Mouse (Mus musculus): Measurements from ENCODE around the gene Parp11. TPM values are rescaled to one million over a fixed set of nuclear protein-coding genes. Genes with fewer than 3 reads are reported as not detected.

Parp11 gene
- 5.7 and 6.3 TPM in 2 replicates for polyA plus RNA-seq (2015; fragmentation: Nextera tagmentation; extraction: Ambion mirVana)

GRCm38 (mm10) chr6:127446436-127446890 lies at the start of gene Parp11:
Gene Parp11, plus strand, starts transcription at chr6:127446840.
- Histone ChIP-seq H3K9ac (ENCODE audit: low read depth, low read length) (no peak within 1 kb of the TSS), H3K4me2 (ENCODE audit: low read depth, low read length) (peak within 1 kb of the TSS; percentile 24), H3K27me3 (ENCODE audit: control insufficient read depth, insufficient read depth, low read depth, low read length) (no peaks in the 10 kb centered on the region; the same call in none of the 2 replicates), H3K4me3 (ENCODE audit: low read depth, low read length) (peak within 1 kb of the TSS; percentile 6; the same call in 1 of the 2 replicates), H3K27ac (ENCODE audit: low read length) (no peak within 1 kb of the TSS), H3K9me3 (replicated peaks; ENCODE audit: control insufficient read depth, low read length) (no peaks in the 10 kb centered on the region), H3K36me3 (ENCODE audit: control insufficient read depth, insufficient read depth) (no peaks in the 10 kb centered on the region), H3K4me1 (ENCODE audit: control insufficient read depth, low read depth, low read length) (peaks cover 19% of the 10 kb centered on the region)
- WGBS (ENCODE audit: insufficient replicate concordance): 11% methylated on average over 8 of the region's 8 CpGs
- no peak for ATAC-seq (ENCODE audit: low read depth)

GRCm38 (mm10) chr6:127398073-127398472 lies 48.6 kb upstream of the Parp11 start:
- H3K27ac ChIP-seq (ENCODE audit: low read length): no peak overlapping the region
- no peak overlapping the region for H3K4me3 ChIP-seq (ENCODE audit: low read depth, low read length)
- no peaks in the 10 kb centered on the region for H3K27me3 ChIP-seq (ENCODE audit: control insufficient read depth, insufficient read depth, low read depth, low read length)
- WGBS (ENCODE audit: insufficient replicate concordance): 2% methylated on average over 2 of the region's 2 CpGs
- H3K9me3 ChIP-seq (replicated peaks; ENCODE audit: control insufficient read depth, low read length): no peaks in the 10 kb centered on the region
- no peak overlapping the region for H3K9ac ChIP-seq (ENCODE audit: low read depth, low read length)
- ATAC-seq (ENCODE audit: low read depth): peak; percentile 88
- peaks cover 19% of the 10 kb centered on the region for H3K4me1 ChIP-seq (ENCODE audit: control insufficient read depth, low read depth, low read length)
- H3K36me3 ChIP-seq (ENCODE audit: control insufficient read depth, insufficient read depth): no peaks in the 10 kb centered on the region
- no peak overlapping the region for H3K4me2 ChIP-seq (ENCODE audit: low read depth, low read length)

GRCm38 (mm10) chr6:127401419-127401818 lies 45.2 kb upstream of the Parp11 start:
- H3K4me2 ChIP-seq (ENCODE audit: low read depth, low read length): no peak overlapping the region
- no peak overlapping the region for H3K27ac ChIP-seq (ENCODE audit: low read length)
- no peaks in the 10 kb centered on the region for H3K36me3 ChIP-seq (ENCODE audit: control insufficient read depth, insufficient read depth)
- no peak overlapping the region for H3K9ac ChIP-seq (ENCODE audit: low read depth, low read length)
- ATAC-seq (ENCODE audit: low read depth): no peak
- H3K9me3 ChIP-seq (replicated peaks; ENCODE audit: control insufficient read depth, low read length): no peaks in the 10 kb centered on the region
- WGBS (ENCODE audit: insufficient replicate concordance): 34% methylated on average over 3 of the region's 3 CpGs
- H3K4me3 ChIP-seq (ENCODE audit: low read depth, low read length): no peak overlapping the region
- peaks cover 9% of the 10 kb centered on the region for H3K4me1 ChIP-seq (ENCODE audit: control insufficient read depth, low read depth, low read length)
- H3K27me3 ChIP-seq (ENCODE audit: control insufficient read depth, insufficient read depth, low read depth, low read length): no peaks in the 10 kb centered on the region

GRCm38 (mm10) chr6:127404070-127404810 lies 42.4 kb upstream of the Parp11 start:
- no peak overlapping the region for H3K27ac ChIP-seq (ENCODE audit: low read length)
- H3K4me3 ChIP-seq (ENCODE audit: low read depth, low read length): no peak overlapping the region
- no peaks in the 10 kb centered on the region for H3K36me3 ChIP-seq (ENCODE audit: control insufficient read depth, insufficient read depth)
- 60% methylated on average over 12 of the region's 13 CpGs for whole genome bisulfite sequencing (ENCODE audit: insufficient replicate concordance)
- ATAC-seq (ENCODE audit: low read depth): no peak
- no peak overlapping the region for H3K9ac ChIP-seq (ENCODE audit: low read depth, low read length)
- H3K4me2 ChIP-seq (ENCODE audit: low read depth, low read length): no peak overlapping the region
- H3K4me1 ChIP-seq (ENCODE audit: control insufficient read depth, low read depth, low read length): no peaks in the 10 kb centered on the region
- H3K9me3 ChIP-seq (replicated peaks; ENCODE audit: control insufficient read depth, low read length): no peaks in the 10 kb centered on the region
- H3K27me3 ChIP-seq (ENCODE audit: control insufficient read depth, insufficient read depth, low read depth, low read length): no peaks in the 10 kb centered on the region

GRCm38 (mm10) chr6:127405682-127406081 lies 41.0 kb upstream of the Parp11 start:
- no peak for ATAC-seq (ENCODE audit: low read depth)
- WGBS (ENCODE audit: insufficient replicate concordance): 68% methylated on average over 7 of the region's 7 CpGs

GRCm38 (mm10) chr6:127407742-127408141 lies 38.9 kb upstream of the Parp11 start:
- Histone ChIP-seq H3K9me3 (replicated peaks; ENCODE audit: control insufficient read depth, low read length) (no peaks in the 10 kb centered on the region), H3K4me2 (ENCODE audit: low read depth, low read length) (no peak overlapping the region), H3K9ac (ENCODE audit: low read depth, low read length) (no peak overlapping the region), H3K27me3 (ENCODE audit: control insufficient read depth, insufficient read depth, low read depth, low read length) (no peaks in the 10 kb centered on the region), H3K4me1 (ENCODE audit: control insufficient read depth, low read depth, low read length) (no peaks in the 10 kb centered on the region), H3K36me3 (ENCODE audit: control insufficient read depth, insufficient read depth) (no peaks in the 10 kb centered on the region), H3K27ac (ENCODE audit: low read length) (no peak overlapping the region), H3K4me3 (ENCODE audit: low read depth, low read length) (no peak overlapping the region)
- no peak for ATAC-seq (ENCODE audit: low read depth)
- WGBS (ENCODE audit: insufficient replicate concordance): 5% methylated on average over 4 of the region's 4 CpGs

More at GRCm38 (mm10) chr6:127405682-127406081, 41.0 kb upstream of the Parp11 start:
- no peak overlapping the region for H3K4me2 ChIP-seq (ENCODE audit: low read depth, low read length)
- no peaks in the 10 kb centered on the region for H3K27me3 ChIP-seq (ENCODE audit: control insufficient read depth, insufficient read depth, low read depth, low read length)
- H3K9ac ChIP-seq (ENCODE audit: low read depth, low read length): no peak overlapping the region
- H3K36me3 ChIP-seq (ENCODE audit: control insufficient read depth, insufficient read depth): no peaks in the 10 kb centered on the region
- H3K4me3 ChIP-seq (ENCODE audit: low read depth, low read length): no peak overlapping the region
- no peak overlapping the region for H3K27ac ChIP-seq (ENCODE audit: low read length)
- no peaks in the 10 kb centered on the region for H3K9me3 ChIP-seq (replicated peaks; ENCODE audit: control insufficient read depth, low read length)
- H3K4me1 ChIP-seq (ENCODE audit: control insufficient read depth, low read depth, low read length): no peaks in the 10 kb centered on the region

GRCm38 (mm10) chr6:127417525-127418184 lies 29.0 kb upstream of the Parp11 start:
- Histone ChIP-seq H3K9me3 (replicated peaks; ENCODE audit: control insufficient read depth, low read length) (peaks cover 2% of the 10 kb centered on the region; the same call in 1 of the 2 replicates), H3K4me1 (ENCODE audit: control insufficient read depth, low read depth, low read length) (no peaks in the 10 kb centered on the region), H3K27ac (ENCODE audit: low read length) (no peak overlapping the region), H3K4me3 (ENCODE audit: low read depth, low read length) (no peak overlapping the region), H3K27me3 (ENCODE audit: control insufficient read depth, insufficient read depth, low read depth, low read length) (no peaks in the 10 kb centered on the region), H3K36me3 (ENCODE audit: control insufficient read depth, insufficient read depth) (no peaks in the 10 kb centered on the region), H3K4me2 (ENCODE audit: low read depth, low read length) (no peak overlapping the region), H3K9ac (ENCODE audit: low read depth, low read length) (no peak overlapping the region)
- 63% methylated on average over 12 of the region's 12 CpGs for WGBS (ENCODE audit: insufficient replicate concordance)
- no peak for ATAC-seq (ENCODE audit: low read depth)

GRCm38 (mm10) chr6:127418322-127418721 lies 28.3 kb upstream of the Parp11 start:
- no peak for ATAC-seq (ENCODE audit: low read depth)
- H3K27me3 ChIP-seq (ENCODE audit: control insufficient read depth, insufficient read depth, low read depth, low read length): no peaks in the 10 kb centered on the region

GRCm38 (mm10) chr6:127420115-127420514 lies 26.5 kb upstream of the Parp11 start:
- 35% methylated on average over 2 of the region's 2 CpGs for WGBS (ENCODE audit: insufficient replicate concordance)
- ATAC-seq (ENCODE audit: low read depth): no peak
- Histone ChIP-seq H3K36me3 (ENCODE audit: control insufficient read depth, insufficient read depth) (no peaks in the 10 kb centered on the region), H3K27ac (ENCODE audit: low read length) (no peak overlapping the region), H3K9ac (ENCODE audit: low read depth, low read length) (no peak overlapping the region), H3K4me2 (ENCODE audit: low read depth, low read length) (no peak overlapping the region), H3K9me3 (replicated peaks; ENCODE audit: control insufficient read depth, low read length) (no peaks in the 10 kb centered on the region), H3K4me1 (ENCODE audit: control insufficient read depth, low read depth, low read length) (no peaks in the 10 kb centered on the region), H3K27me3 (ENCODE audit: control insufficient read depth, insufficient read depth, low read depth, low read length) (no peaks in the 10 kb centered on the region), H3K4me3 (ENCODE audit: low read depth, low read length) (no peak overlapping the region)

More at GRCm38 (mm10) chr6:127418322-127418721, 28.3 kb upstream of the Parp11 start:
- no peak overlapping the region for H3K9ac ChIP-seq (ENCODE audit: low read depth, low read length)
- H3K4me3 ChIP-seq (ENCODE audit: low read depth, low read length): no peak overlapping the region
- H3K4me2 ChIP-seq (ENCODE audit: low read depth, low read length): no peak overlapping the region
- 46% methylated on average over 2 of the region's 2 CpGs for WGBS (ENCODE audit: insufficient replicate concordance)
- no peak overlapping the region for H3K27ac ChIP-seq (ENCODE audit: low read length)
- H3K4me1 ChIP-seq (ENCODE audit: control insufficient read depth, low read depth, low read length): no peaks in the 10 kb centered on the region
- peaks cover 2% of the 10 kb centered on the region; the same call in 1 of the 2 replicates for H3K9me3 ChIP-seq (replicated peaks; ENCODE audit: control insufficient read depth, low read length)
- no peaks in the 10 kb centered on the region for H3K36me3 ChIP-seq (ENCODE audit: control insufficient read depth, insufficient read depth)

Data from liver, embryonic 16.5 days (tissue).